Mouse (Mus musculus): ENCODE results near the gene Nme4.
A peak's percentile ranks its signal among the peaks of the same experiment; 100 is the strongest.

Gene Nme4

DNA sequence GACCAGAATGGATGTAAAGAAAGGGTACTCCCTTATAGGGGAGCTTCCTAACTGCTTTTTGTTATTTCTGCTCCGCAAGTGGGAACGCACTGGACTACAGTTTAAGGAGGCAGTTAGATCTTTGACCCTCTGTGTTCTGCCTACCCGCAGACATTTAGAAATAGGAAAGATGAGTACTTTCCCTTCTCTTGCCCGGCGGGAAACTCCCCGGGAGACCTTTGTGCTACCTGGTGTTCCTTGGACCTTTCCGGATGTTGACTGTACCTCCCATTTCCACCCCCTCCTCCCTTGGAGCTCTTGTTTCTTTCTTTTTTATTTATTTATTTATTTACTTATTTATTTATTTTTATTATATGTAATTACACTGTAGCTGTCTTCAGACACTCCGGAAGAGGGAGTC, 18.7 kb upstream of the Nme4 start:
- no peak for DNase-seq (ENCODE audit: low spot score in 2 of 2)

DNA sequence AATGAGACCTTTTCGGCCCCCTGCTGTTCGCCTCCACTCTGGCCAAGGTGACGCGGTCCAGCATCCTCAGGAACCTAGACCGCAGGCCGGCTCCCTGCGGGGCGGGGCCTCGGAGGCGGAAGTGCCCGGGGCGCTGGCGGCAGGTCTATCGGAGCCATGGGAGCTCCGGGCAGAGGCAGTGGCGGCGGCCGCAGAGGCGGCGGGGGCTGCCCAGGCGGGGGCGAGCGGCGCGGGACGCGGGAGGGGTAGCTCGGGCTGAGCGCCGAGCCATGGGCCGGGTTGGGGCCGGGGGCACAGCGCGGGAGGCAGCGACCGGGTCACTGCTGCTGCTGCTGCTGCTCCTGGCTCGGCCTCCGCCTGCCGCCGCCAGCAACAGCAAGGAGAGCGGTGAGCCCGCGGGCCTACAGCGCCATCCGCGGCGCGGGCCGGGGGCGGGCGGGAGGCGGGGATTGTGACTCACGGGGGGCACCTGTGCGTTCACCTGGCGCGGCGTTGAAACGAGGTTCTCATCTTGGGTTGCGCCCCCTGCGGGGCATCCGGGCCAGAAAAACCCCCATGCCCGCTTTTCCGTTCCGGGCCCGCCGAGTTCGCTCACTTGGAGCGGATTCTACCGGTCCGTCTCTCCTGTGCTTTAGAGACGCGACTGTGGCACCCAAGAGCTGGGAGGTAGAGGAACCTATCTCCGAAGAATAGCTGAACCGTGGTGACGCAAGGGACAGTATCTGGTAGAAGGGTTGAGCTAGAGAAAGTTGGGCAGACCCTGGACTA, 18.0 kb upstream of the Nme4 start, which contains the start of gene Tmem8:
Tmem8 (plus strand) TSS at position 119 of the 768 bp plus-strand sequence.
- DNase-seq (ENCODE audit: low spot score in 2 of 2) = peak; percentile 76 to 80

DNA sequence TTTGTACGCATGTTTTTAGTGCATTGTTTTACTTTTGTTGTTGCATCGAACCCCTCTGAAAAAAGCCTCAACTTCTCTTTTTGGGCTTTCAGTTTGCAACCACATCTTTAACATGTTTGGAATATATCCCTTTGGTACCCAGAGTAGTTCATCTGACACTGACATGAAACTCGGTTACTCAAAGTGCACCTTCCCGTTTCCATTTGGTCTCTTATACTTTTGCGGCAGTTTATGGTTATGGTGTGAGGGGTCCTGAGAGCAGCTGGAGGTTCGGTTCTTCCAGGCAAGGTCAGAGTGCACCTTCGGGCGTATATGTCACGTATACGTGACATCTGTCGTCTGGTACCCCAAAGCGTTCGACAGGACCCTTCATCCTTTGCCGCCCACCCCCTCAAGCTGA, 17.3 kb upstream of the Nme4 start:
- DNase-seq (ENCODE audit: low spot score in 2 of 2) = no peak

DNA sequence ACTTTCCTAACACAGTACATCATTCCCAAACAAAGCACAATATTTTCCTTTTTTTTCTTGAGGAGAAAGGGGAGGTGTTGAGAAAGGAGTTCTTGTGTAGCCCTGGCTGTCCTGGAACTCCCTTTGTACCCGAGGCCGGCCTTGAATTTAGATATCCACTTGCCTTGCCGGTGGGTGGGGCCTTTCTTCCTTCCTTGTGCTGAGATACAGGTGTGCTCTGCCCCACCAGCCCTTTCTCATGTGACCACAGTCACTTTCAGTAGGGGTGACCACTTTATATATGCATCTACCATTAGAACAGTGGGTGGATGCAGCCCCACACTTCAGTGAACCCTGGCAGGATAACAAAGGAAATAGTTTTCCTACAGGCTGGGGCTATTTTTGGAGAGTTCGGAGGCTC, 16.3 kb upstream of the Nme4 start:
- DNase-seq (ENCODE audit: low spot score in 2 of 2) = no peak

DNA sequence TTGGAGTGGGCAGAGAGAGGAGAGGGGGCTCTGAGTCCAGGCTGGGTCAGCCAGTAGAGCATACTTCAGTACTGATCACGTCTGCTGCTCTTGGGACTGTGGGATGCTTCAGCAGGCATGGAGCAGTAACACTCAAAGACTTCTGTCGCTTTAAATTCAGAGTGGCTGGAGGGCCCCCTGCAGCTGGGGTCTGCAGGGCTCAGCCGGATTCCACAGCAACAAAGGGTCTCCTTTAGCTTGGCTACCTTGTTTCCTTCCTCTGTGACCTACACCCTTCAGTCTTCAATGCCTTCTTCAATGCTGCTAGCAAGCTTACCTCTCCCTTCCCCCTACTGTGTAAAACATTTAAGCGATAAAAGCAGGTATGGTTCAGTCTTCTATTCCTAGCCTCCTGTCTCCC, 15.6 kb upstream of the Nme4 start:
- no peak for DNase-seq (ENCODE audit: low spot score in 2 of 2)

DNA sequence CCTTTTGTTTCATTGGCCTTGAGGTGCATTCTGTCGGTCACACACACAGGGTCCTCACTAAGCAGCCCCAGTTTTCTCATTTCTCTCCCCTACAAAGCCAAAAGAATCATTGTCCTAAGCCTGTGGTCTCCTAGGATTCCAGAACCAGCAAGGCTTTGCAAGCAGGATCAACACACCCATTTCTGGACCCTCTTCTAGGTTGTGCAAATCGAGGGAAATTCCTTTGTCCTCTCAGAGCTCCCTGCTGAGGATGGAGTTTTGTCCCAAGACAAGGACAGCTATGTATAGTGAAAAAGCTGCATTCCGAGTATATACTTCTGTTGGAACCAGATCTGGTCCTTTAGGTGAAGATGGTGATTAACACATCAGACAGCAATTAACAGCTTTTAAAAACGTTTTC, 14.8 kb upstream of the Nme4 start:
- no peak for DNase-seq (ENCODE audit: low spot score in 2 of 2)

DNA sequence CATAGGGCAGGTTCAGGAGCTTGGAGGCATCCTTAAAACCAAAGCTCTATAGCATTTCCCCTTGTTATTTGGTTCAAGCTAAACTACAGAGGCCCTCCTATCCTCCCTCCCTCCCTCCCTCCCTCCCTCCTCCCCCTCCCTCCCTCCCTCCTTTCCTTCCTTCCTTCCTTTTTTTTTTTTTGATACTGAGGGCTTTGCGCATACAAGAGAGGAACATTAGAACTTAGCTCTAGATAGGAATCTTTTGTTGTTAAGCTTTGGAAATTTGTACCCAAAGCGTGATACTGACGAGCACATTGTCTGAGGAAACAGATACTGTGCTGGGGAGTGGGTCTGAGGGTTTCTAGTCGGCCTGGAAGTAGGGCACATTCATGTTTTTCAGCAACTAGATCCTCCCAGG, 10.2 kb upstream of the Nme4 start:
- no peak for DNase-seq (ENCODE audit: low spot score in 2 of 2)

DNA sequence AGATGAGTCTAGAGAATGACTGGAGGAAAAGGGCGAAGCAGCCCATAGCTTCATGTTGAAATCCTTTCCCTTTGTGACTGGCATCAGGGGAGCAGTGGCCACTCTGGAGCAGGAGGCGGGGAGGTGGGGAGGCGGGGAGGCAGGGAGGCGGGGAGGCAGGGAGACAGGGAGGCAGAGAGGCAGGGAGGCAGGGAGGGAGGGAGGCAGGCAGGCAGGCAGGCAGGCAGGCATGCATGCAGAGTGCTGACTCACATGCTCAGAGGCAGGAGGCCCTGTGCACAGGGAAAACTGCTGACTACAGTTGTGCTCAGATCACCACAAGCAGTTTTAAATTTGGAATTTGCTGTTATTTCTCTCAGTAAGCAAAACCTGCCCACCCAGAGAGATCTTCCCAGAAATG, 6.1 kb upstream of the Nme4 start:
- DNase-seq (ENCODE audit: low spot score in 2 of 2) = no peak

DNA sequence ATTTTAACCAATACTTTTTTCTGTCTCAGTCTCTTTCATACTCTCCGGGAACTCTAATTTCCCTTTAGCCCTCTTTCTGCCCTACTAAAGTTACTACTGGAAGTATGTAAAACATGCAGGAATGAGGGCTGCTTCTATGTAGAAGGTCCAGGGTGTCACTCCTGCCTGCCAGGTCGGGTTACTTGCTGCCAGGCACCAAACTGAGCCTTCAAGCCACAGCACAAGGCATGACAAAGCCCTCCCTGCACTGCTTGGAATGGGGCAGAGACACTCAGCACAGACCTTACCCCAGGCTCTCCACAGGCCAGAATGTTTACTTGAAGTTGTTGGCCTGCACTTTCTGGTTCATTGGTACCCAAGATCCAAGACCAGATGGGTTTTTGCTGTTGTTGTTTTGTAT, 4.8 kb upstream of the Nme4 start:
- DNase-seq (ENCODE audit: low spot score in 2 of 2) = no peak

DNA sequence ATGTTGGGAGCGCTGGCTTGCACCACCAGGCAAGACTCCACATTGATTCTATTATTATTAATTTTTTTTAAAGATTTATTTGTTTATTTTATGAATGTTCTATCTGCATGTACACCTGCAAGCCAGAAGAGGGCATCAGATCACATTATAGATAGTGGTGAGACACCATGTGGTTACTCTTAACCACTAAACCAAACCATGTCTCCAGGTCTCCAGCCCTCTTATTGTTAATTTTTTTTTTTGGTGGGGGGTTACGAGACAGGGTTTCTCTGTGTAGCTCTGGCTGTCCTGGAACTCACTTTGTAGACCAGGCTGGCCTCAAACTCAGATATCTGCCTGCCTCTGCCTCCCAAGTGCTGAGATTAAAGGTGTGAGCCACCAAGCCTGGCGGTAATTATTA, 3.9 kb upstream of the Nme4 start:
- peak in 1 of 2 experiments; percentile 44 for DNase-seq (ENCODE audit: low spot score in 2 of 2)

DNA sequence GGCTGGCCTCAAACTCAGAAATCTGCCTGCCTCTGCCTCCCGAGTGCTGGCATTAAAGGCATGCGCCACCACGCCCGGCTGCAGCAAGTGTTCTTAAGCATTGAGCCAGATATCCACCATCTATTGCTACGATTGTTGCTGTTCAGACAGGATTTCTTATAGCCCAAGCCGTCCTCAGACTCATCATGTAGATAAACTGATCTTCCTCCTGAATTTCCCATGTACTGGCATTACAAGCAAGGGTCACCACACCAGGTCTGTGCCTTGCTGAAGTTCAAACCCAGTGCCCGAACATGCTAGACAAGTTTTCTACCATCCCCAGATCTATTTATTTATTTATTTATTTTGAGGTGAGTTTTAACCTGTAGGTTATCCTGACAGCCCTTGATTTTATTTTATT, 3.1 kb upstream of the Nme4 start:
- no peak for DNase-seq (ENCODE audit: low spot score in 2 of 2)

DNA sequence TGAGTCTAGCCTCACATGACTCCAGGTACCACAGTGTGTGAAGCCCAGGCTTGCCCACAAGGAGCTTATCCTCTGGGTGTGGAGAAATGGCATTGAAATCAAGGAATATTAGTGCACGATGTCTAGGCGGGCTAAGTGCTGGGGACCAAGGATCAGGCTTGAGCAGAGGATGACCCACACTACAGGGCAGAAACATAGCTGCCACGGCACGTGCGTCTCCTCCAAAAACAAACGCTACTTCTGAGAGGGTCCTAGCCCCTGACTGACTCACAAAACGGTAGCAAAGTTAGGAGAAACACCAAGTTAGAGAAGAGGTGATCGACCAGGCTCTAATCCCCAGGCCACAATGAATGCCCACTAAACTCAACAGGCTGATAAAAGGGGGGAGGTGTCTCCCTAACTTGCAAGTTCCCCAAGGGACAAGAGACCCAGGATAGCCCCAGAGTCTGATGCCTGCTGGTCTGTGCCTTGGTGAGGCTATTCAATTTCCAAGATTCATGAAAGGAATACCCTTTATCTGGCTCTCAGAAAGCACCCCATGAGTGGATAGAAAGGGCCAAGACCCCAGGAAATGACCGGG, 781 bp downstream of the Nme4 start:
- DNase-seq (ENCODE audit: low spot score in 2 of 2) = no peak

DNA sequence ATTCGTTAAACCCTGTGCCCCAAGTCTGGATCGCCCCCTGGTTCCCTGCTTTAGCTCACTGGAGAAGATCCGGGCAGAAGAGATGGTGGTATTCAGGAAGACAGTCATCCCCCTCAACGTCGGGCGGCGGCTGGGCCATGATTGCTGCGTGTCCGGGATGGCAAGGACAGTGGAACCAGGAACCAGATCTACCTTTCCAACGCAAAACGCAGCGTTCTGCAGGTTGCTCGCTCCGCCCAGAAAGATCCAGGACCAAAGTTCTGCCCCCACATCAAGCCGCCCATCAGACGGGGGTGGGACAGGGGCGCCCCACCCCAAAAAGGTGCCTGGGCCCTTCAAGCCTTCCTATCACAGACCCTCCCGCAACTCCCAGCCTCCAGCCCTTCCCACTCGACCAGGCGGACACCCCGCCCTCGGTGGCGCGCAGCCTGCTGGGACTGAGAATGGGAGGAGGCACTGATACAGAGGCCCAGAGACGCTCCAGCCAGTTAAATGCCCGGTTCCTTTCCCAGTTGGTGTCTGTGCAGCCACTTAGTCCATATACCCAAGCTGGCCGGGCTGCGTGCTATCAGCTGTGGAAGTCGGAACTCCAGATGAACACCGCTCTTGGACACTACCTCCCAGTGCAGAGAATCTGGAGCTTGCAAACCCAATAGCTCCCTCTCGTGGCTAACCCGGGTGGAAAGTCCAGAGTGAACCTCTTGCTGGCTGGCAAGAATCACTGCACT, 5.3 kb downstream of the Nme4 start, which contains the start of gene Decr2:
Decr2 (minus strand) TSS at position 433 of the 728 bp plus-strand sequence.
- DNase-seq (ENCODE audit: low spot score in 2 of 2) = peak; percentile 74 to 78

DNA sequence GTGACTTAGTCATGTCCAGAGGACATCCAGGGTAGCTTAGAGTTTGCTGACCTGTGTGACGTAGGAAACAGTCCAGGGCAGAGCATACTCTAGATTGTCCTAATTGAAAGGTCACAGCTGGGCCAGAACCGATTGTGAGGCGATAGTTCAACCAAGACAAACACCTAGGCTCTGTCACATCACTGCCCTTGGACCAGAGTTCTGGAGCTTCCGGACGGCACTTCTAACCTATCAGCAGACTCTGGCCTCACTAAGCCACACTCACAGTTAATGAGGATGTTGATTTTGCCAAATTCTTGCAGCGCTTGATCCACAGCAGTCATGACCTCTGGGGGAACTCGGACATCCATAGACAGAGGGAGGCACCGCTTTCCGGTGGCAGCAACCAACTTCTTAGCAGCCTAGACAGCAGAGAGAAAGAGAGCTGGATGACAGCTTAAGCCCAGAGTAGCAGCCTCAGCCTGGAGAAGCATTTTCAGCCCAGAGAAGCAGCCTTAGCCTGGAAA, 8.3 kb downstream of the Nme4 start:
- DNase-seq (ENCODE audit: low spot score in 2 of 2) = no peak

DNA sequence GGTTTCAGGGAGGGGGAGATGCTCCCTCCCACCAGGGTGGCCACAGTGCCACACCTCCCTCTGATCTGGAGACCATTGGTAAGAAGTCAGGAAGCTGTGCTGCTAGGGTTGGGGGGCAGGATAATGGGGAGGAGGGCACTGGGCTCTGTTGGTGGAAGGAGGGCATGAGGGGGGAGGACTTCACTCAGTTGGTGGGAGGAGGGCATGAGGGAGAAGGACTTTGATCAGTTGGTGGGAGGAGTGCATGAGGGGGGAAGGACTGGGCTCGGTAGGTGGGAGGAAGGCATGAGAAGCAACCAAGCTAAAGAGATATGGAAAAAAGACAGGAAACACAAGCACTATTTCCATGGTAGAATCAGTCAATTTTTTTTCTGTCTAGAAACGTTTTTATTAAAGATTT, 14.5 kb downstream of the Nme4 start:
- DNase-seq (ENCODE audit: low spot score in 2 of 2) = no peak

DNA sequence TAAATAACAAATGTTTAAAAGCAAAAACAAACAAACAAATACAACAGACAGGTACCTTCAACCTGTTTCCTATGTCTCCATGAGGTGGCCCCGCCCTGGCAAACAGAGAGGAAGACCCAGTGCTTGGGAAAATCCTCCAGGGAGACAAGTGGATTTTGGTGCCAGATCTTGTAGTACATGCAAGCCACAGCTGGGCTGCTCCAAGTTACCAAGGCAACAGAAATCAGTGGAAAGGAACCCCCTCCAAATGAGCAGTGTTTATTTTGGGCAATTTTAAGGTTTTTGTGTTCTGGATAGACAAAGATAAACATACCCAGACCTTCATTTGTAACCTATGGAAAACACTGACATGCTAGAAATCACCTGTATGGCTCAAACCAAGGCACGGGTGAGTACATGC, 16.6 kb downstream of the Nme4 start:
- DNase-seq (ENCODE audit: low spot score in 2 of 2) = no peak

DNA sequence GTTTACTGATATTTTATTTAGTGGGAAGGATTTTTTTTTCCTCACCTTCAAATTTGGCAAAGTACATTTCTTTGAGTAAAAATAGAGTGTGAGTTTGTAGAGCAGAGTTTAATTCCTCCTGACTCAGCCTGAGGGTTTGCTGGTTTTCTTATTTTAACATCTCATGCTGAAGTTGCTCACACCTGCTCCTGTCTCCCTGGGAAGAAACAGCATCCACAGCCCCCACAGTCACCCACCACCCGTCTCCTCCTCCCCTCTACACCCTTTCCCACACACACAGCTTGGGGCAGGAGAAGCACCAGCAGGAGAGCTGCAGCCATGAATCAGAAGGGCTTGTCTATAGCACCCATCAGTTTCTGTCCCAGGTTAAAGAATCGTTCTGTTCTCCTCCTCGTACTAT, 20.2 kb downstream of the Nme4 start:
- DNase-seq (ENCODE audit: low spot score in 2 of 2) = no peak

DNA sequence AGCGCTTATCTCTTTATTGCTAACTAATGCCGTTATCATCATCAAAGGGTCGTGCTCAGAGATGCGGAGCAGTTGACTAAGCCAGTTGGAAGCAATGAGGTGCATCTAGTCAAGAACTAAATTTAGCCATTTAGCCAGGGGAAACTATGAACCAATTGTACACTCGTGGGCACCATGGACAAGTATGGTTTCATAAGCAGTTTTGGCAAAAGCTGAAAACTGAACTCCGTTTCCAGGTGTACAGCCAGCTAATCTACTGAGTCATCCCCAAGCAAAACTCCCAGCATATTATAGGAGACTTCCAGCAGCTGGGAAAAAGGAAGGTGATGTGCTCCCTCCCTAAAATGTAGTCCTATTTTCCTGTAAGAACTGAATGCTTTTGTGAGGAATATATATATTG, 25.3 kb downstream of the Nme4 start:
- no peak for DNase-seq (ENCODE audit: low spot score in 2 of 2)

DNA sequence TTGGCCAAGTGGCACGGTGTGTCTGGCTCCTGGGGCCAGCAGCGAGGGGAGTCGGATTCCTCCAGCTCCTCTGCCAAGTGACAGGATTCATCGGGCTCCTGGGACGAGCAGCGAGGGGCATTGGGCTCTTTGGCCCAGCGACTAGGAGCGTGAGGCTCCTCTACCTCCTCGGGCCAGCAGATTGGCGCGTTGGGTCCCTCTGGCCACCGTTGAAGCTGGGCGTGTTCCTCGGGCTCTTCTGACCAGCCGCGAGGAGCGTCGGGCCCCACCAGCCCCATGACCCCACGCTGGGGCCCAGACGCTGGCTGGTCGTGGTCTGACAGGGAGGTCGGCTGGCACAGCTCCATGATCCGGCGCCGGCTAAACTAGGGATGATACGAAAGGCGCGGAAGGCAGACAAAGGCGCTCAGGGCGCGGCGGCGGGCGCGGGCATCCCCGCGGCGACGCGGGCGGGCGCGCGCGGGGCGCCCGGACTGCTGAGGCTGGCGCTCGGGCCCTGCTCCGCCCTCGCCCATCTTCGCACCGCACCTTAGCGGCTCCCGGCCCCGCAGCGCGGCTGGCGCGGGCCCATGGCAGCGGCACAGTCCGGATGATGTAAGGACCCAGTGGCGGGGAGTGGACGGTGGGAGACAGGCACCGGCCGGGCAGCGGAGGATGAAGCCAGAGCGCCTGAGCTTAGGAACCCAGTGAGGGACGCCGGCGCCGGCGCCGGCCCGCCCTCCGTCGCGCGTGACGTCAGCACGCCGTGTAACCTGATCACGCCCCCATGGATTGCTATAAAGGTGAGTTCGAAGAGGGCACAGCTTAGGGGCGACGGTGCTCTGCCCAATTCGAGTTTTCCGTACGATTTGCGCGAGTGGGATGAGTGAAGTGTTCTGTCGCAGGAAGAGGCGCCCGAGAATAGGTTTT, 26.3 kb downstream of the Nme4 start, which contains the start of gene Rab11fip3:
Rab11fip3 (minus strand) TSS at position 725 of the 909 bp plus-strand sequence.
- DNase-seq (ENCODE audit: low spot score in 2 of 2) = peak; percentile 70 to 71

DNA sequence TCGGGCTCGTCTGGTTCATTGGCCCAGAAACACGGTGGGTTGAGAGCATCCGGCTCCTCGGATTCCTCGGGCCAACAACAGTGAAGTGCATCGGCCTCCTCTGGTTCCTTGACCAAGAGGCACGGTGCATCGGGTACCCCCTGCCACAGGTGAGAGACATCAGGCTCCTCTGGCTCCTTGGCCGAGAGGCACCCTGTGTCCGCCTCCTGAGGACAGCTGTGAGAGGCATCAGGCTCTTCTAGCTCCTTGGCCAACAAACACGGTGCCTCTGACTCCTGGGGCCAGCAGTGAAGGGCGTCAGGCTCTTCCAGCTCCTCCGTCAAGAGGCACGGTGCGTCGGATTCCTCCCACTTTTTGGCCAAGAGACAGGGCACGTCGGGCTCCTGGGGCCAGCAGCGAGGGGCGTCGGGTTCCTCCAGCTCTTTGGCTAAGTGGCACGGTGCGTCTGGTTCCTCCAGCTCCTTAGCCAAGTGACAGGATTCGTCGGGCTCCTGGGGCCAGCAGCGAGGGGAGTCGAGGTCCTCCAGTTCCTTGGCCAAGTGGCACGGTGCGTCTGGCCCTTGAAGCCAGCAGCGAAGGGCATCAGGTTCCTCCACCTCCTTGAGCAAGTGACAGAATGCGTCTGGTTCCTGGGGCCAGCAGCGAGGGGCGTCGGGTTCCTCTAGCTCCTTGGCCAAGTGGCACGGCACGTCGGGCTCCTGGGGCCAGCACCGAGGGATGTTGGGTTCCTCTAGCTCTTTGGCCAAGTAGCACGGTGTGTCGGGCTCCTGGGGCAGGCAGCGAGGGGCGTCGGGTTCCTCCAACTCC, 27.2 kb downstream of the Nme4 start:
- no peak for DNase-seq (ENCODE audit: low spot score in 2 of 2)
